In the genomic region with DNA sequence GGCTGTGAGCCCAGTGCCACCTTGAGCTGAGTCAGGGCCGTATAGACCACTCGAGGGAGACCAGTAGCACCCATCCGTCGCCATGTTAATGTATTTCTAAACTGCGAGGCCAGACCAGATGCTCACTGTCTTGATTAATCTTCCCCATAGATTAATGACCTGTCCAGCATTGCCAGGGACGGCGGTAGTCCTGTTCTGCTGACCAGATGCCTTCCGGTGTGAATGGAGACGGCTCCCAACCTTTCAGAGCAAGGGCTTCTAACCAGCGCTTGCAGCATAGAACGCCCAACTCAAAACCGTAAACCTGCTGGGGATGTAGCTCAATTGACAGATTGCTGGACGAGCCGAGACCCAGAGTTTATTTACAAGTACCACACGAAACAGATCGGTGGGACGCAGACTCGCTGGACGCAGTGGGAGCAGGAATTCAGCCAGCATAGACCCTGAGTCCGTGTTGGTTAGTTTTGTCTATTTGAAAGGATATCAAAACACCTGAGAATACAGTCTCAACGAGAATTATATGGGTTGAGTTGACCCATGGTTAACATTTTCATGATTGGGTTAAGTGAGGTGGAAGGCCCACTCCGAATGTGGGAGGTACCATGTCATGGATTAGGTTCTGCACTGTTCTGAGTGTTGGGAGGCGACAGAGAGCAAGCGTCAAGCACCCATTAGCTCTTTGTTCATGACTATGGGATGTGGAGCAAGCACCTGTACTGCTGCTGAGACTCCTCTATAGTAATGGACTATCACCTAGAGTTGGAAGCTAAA, we compare ENCODE assay signal across 8 mouse cellular contexts. TPM values are rescaled to one million over a fixed set of nuclear protein-coding genes. Genes with fewer than 3 reads are reported as not detected.
A peak's percentile ranks its signal among the peaks of the same experiment; 100 is the strongest.
DNase-seq lines count a peak whose midpoint lies in the region; ATAC-seq and TF ChIP-seq lines count a peak whose summit lies in the region.

No protein-coding gene starts in this region.

- peak overlapping the region; percentile 71 for H3K9ac ChIP-seq in kidney, embryonic 16.5 days (replicated peaks; ENCODE audit: low read length)
- H3K9ac ChIP-seq in hindbrain, embryonic 12.5 days: peak overlapping the region; percentile 91
- peak overlapping the region; percentile 87 for H3K9ac ChIP-seq in midbrain, embryonic 12.5 days (replicated peaks)

- H3K4me3 ChIP-seq in kidney, embryonic 16.5 days (ENCODE audit: low read length): peak overlapping the region; percentile 66
- peak overlapping the region; percentile 74 for H3K4me3 ChIP-seq in bone marrow macrophage, adult 2 months (ENCODE audit: insufficient read depth, low read length)
- H3K4me3 ChIP-seq in hindbrain, embryonic 12.5 days: peak overlapping the region; percentile 79
- H3K4me3 ChIP-seq in midbrain, embryonic 12.5 days: peak overlapping the region; percentile 79

- peaks cover 26% of the 10 kb centered on the region for H3K36me3 ChIP-seq in kidney, embryonic 16.5 days (ENCODE audit: insufficient read depth, low read length)
- H3K36me3 ChIP-seq in hindbrain, embryonic 12.5 days: peaks cover 19% of the 10 kb centered on the region
- peaks cover 20% of the 10 kb centered on the region for H3K36me3 ChIP-seq in midbrain, embryonic 12.5 days

- H3K4me2 ChIP-seq in kidney, embryonic 16.5 days (replicated peaks; ENCODE audit: low read depth, low read length): peak overlapping the region; percentile 93
- H3K4me2 ChIP-seq in hindbrain, embryonic 12.5 days (replicated peaks): peak overlapping the region; percentile 78
- H3K4me2 ChIP-seq in midbrain, embryonic 12.5 days (replicated peaks): peak overlapping the region; percentile 87

- no peak for TF ChIP-seq POLR2A in bone marrow macrophage, adult 2 months (IDR thresholded peaks at IDR 0.05; ENCODE audit: borderline replicate concordance, low read depth, low read length)

- 7% methylated on average over 24 of the region's 24 CpGs for WGBS in kidney, embryonic 16.5 days
- WGBS in hindbrain, embryonic 12.5 days: 17% methylated on average over 24 of the region's 24 CpGs
- WGBS in midbrain, embryonic 12.5 days: 16% methylated on average over 24 of the region's 24 CpGs

- peak overlapping the region; percentile 98 for H3K27ac ChIP-seq in kidney, embryonic 16.5 days (ENCODE audit: low read length)
- H3K27ac ChIP-seq in bone marrow macrophage, adult 2 months (ENCODE audit: insufficient read depth, low read depth, low read length): peak overlapping the region; percentile 17; the same call in 1 of the 2 replicates
- H3K27ac ChIP-seq in hindbrain, embryonic 12.5 days: peak overlapping the region; percentile 97
- H3K27ac ChIP-seq in midbrain, embryonic 12.5 days (replicated peaks): peak overlapping the region; percentile 96

- no peak for TF ChIP-seq CTCF in bone marrow macrophage, adult 2 months (IDR thresholded peaks at IDR 0.05; ENCODE audit: low read depth, low read length)

- ATAC-seq in kidney, embryonic 16.5 days (ENCODE audit: low FRiP score, low TSS enrichment): no peak; the same call in 1 of the 2 replicates
- ATAC-seq in hindbrain, embryonic 12.5 days (ENCODE audit: low FRiP score): peak; percentile 15; the same call in 1 of the 2 replicates
- ATAC-seq in midbrain, embryonic 12.5 days (ENCODE audit: low FRiP score, low read depth): no peak; the same call in 1 of the 2 replicates

- DNase-seq in kidney, adult 9 months: no peak
- no peak for DNase-seq in thymus, postnatal 14 days
- no peak for DNase-seq in layer of hippocampus, postnatal 25 days (ENCODE audit: extremely low spot score in 1 of 2, low spot score in 1 of 2)
- DNase-seq in layer of hippocampus, adult 9-11 months: no peak

- H3K4me1 ChIP-seq in kidney, embryonic 16.5 days (ENCODE audit: insufficient read depth, low read length): peaks cover 21% of the 10 kb centered on the region
- H3K4me1 ChIP-seq in bone marrow macrophage, adult 2 months (ENCODE audit: control insufficient read depth, insufficient read depth, low read length): peaks cover 25% of the 10 kb centered on the region
- H3K4me1 ChIP-seq in hindbrain, embryonic 12.5 days: peaks cover 14% of the 10 kb centered on the region
- H3K4me1 ChIP-seq in midbrain, embryonic 12.5 days: peaks cover 18% of the 10 kb centered on the region

- H3K27me3 ChIP-seq in kidney, embryonic 16.5 days (ENCODE audit: insufficient read depth, low read length): no peaks in the 10 kb centered on the region
- H3K27me3 ChIP-seq in hindbrain, embryonic 12.5 days: no peaks in the 10 kb centered on the region
- H3K27me3 ChIP-seq in midbrain, embryonic 12.5 days: no peaks in the 10 kb centered on the region

- H3K9me3 ChIP-seq in kidney, embryonic 16.5 days (ENCODE audit: low read length): peaks cover 6% of the 10 kb centered on the region; the same call in 1 of the 2 replicates
- H3K9me3 ChIP-seq in hindbrain, embryonic 12.5 days (replicated peaks): no peaks in the 10 kb centered on the region
- H3K9me3 ChIP-seq in midbrain, embryonic 12.5 days: no peaks in the 10 kb centered on the region

RNA-seq across cellular contexts. Expression of a gene that starts 6.4 kb away (rescaled TPM):
- polyA plus RNA-seq in kidney, embryonic 16.5 days (2015; fragmentation: Nextera tagmentation; extraction: Ambion mirVana): 40.9 and 43.8 TPM in 2 replicates
- 14.2 TPM in 2 replicates for polyA plus RNA-seq in bone marrow macrophage, adult 2 months (2012; ENCODE audit: insufficient read depth, insufficient read length, missing spikeins)
- 34.1 and 39.4 TPM in 2 replicates for polyA plus RNA-seq in hindbrain, embryonic 12.5 days (2016; fragmentation: Nextera tagmentation; extraction: Ambion mirVana)
- polyA plus RNA-seq in midbrain, embryonic 12.5 days (2016; fragmentation: Nextera tagmentation; extraction: Ambion mirVana): 33.9 and 35.9 TPM in 2 replicates
- total RNA-seq in layer of hippocampus, postnatal 25 days (2021): 10 to 100 TPM; 45.9 to 47.7 TPM

RNA-seq across cellular contexts. Expression of a gene that starts 6.8 kb away (rescaled TPM):
- 41.2 and 41.8 TPM in 2 replicates for polyA plus RNA-seq in kidney, embryonic 16.5 days (2015; fragmentation: Nextera tagmentation; extraction: Ambion mirVana)
- polyA plus RNA-seq in bone marrow macrophage, adult 2 months (2012; ENCODE audit: insufficient read depth, insufficient read length, missing spikeins): 17.3 and 19.2 TPM in 2 replicates
- 49.1 and 50.7 TPM in 2 replicates for polyA plus RNA-seq in hindbrain, embryonic 12.5 days (2016; fragmentation: Nextera tagmentation; extraction: Ambion mirVana)
- 50.6 and 51.0 TPM in 2 replicates for polyA plus RNA-seq in midbrain, embryonic 12.5 days (2016; fragmentation: Nextera tagmentation; extraction: Ambion mirVana)
- 10 to 100 TPM; 55.1 to 55.8 TPM for total RNA-seq in layer of hippocampus, postnatal 25 days (2021)

RNA-seq across cellular contexts. Expression of a gene that starts 16.9 kb away (rescaled TPM):
- polyA plus RNA-seq in kidney, embryonic 16.5 days (2015; fragmentation: Nextera tagmentation; extraction: Ambion mirVana): 30.1 and 33.3 TPM in 2 replicates
- polyA plus RNA-seq in bone marrow macrophage, adult 2 months (2012; ENCODE audit: insufficient read depth, insufficient read length, missing spikeins): 12.1 and 13.5 TPM in 2 replicates
- polyA plus RNA-seq in hindbrain, embryonic 12.5 days (2016; fragmentation: Nextera tagmentation; extraction: Ambion mirVana): 24.1 and 24.5 TPM in 2 replicates
- polyA plus RNA-seq in midbrain, embryonic 12.5 days (2016; fragmentation: Nextera tagmentation; extraction: Ambion mirVana): 26.4 and 28.5 TPM in 2 replicates
- 10 to 100 TPM; 19.3 to 28.6 TPM for total RNA-seq in layer of hippocampus, postnatal 25 days (2021)

RNA-seq across cellular contexts. Expression of a gene that starts 49.2 kb away (rescaled TPM):
- not detected in 2 replicates for polyA plus RNA-seq in kidney, embryonic 16.5 days (2015; fragmentation: Nextera tagmentation; extraction: Ambion mirVana)
- not detected in 2 replicates for polyA plus RNA-seq in bone marrow macrophage, adult 2 months (2012; ENCODE audit: insufficient read depth, insufficient read length, missing spikeins)
- 0.17 TPM in 1 of 2 replicates, not detected in the other for polyA plus RNA-seq in hindbrain, embryonic 12.5 days (2016; fragmentation: Nextera tagmentation; extraction: Ambion mirVana)
- 0.14 TPM in 1 of 2 replicates, not detected in the other for polyA plus RNA-seq in midbrain, embryonic 12.5 days (2016; fragmentation: Nextera tagmentation; extraction: Ambion mirVana)
- not detected for total RNA-seq in layer of hippocampus, postnatal 25 days (2021)

RNA-seq across cellular contexts. Expression of a gene that starts 55.1 kb away (rescaled TPM):
- polyA plus RNA-seq in kidney, embryonic 16.5 days (2015; fragmentation: Nextera tagmentation; extraction: Ambion mirVana): 0.21 and 0.27 TPM in 2 replicates
- not detected in 2 replicates for polyA plus RNA-seq in bone marrow macrophage, adult 2 months (2012; ENCODE audit: insufficient read depth, insufficient read length, missing spikeins)
- polyA plus RNA-seq in hindbrain, embryonic 12.5 days (2016; fragmentation: Nextera tagmentation; extraction: Ambion mirVana): not detected in 2 replicates
- polyA plus RNA-seq in midbrain, embryonic 12.5 days (2016; fragmentation: Nextera tagmentation; extraction: Ambion mirVana): not detected in 2 replicates
- total RNA-seq in layer of hippocampus, postnatal 25 days (2021): under 1 TPM in 1 of 2 experiments, not detected in 1; 0.25 TPM

Comparison
In these comparisons a context has a peak if more than half of its experiments do, and no peak if none do; other contexts are left out.
1. H3K27ac ChIP-seq: peak in every context shown above with its lines; median percentile 98 in kidney, embryonic 16.5 days; 97 in hindbrain, embryonic 12.5 days; 96 in midbrain, embryonic 12.5 days; 17 in bone marrow macrophage, adult 2 months.